Mouse (Mus musculus) splenic B cell, adult 2 months (primary cell): Measurements from ENCODE around the gene Rad23b.
"Not testable (repeated sequence)": the region's sequence is repeated elsewhere in the genome, so short reads cannot be mapped to it uniquely, and the experiment has no call there.

Experiments
- DNase-seq: peaks from one replicate; pipeline ENCODE4 v3.0.0-alpha.2; 2011; ENCODE audit warnings: low read depth, low spot score
- H3K27me3 ChIP-seq: 2 replicates; pipeline ENCODE4 v1.6.1; 2012; ENCODE audit warnings: mild to moderate bottlenecking, low read length, moderate library complexity, mixed read lengths; ENCODE audit not compliant: control insufficient read depth, poor library complexity, insufficient read depth, severe bottlenecking
- H3K36me3 ChIP-seq: 2 replicates; pipeline ENCODE4 v1.6.1; 2012; ENCODE audit warnings: mild to moderate bottlenecking, low read length, moderate library complexity, mixed read lengths; ENCODE audit not compliant: control insufficient read depth, poor library complexity, insufficient read depth, severe bottlenecking

The Rad23b gene

GRCm38 (mm10) chr4:55386768-55387167 is 36.9 kb downstream of the Rad23b start:
- Histone ChIP-seq H3K27me3 (no peaks in the 10 kb centered on the region), H3K36me3 (peaks cover 22% of the 10 kb centered on the region)
- no peak for DNase-seq

GRCm38 (mm10) chr4:55391480-55391879 is 41.6 kb downstream of the Rad23b start:
- no peak for DNase-seq
- Histone ChIP-seq H3K36me3 (peaks cover 4% of the 10 kb centered on the region; the same call in 1 of the 2 replicates), H3K27me3 (no peaks in the 10 kb centered on the region)

- Histone ChIP-seq H3K27me3 (no peaks in the 10 kb centered on the region), H3K36me3 (peaks cover 3% of the 10 kb centered on the region; the same call in 1 of the 2 replicates)
- no peak for DNase-seq
Observed at GRCm38 (mm10) chr4:55392445-55392844, 42.6 kb downstream of the Rad23b start.

GRCm38 (mm10) chr4:55397911-55398762 is 48.3 kb downstream of the Rad23b start:
- Histone ChIP-seq H3K36me3 (no peaks in the 10 kb centered on the region), H3K27me3 (no peaks in the 10 kb centered on the region)
- DNase-seq, result peak; percentile 68

- H3K36me3 ChIP-seq, result no peaks in the 10 kb centered on the region
- no peaks in the 10 kb centered on the region for H3K27me3 ChIP-seq
- DNase-seq, result no peak
Observed at GRCm38 (mm10) chr4:55398901-55399300, 49.1 kb downstream of the Rad23b start.

GRCm38 (mm10) chr4:55405329-55405728 is 55.5 kb downstream of the Rad23b start:
- no peak for DNase-seq
- H3K27me3 ChIP-seq, result no peaks in the 10 kb centered on the region
- no peaks in the 10 kb centered on the region for H3K36me3 ChIP-seq

- Histone ChIP-seq H3K36me3 (no peaks in the 10 kb centered on the region), H3K27me3 (no peaks in the 10 kb centered on the region)
- no peak for DNase-seq
Observed at GRCm38 (mm10) chr4:55406558-55406957, 56.7 kb downstream of the Rad23b start.

GRCm38 (mm10) chr4:55408081-55408480 is 58.2 kb downstream of the Rad23b start:
- H3K36me3 ChIP-seq, result no peaks in the 10 kb centered on the region
- DNase-seq, result no peak

GRCm38 (mm10) chr4:55409025-55409424 is 59.2 kb downstream of the Rad23b start:
- no peaks in the 10 kb centered on the region for H3K36me3 ChIP-seq
- no peak for DNase-seq
- no peaks in the 10 kb centered on the region for H3K27me3 ChIP-seq

More at GRCm38 (mm10) chr4:55408081-55408480, 58.2 kb downstream of the Rad23b start:
- no peaks in the 10 kb centered on the region for H3K27me3 ChIP-seq

- H3K36me3 ChIP-seq, H3K27me3 ChIP-seq, DNase-seq: not testable (repeated sequence)
Observed at GRCm38 (mm10) chr4:55409578-55410224, 59.9 kb downstream of the Rad23b start.

GRCm38 (mm10) chr4:55415864-55416263 is 66.0 kb downstream of the Rad23b start:
- DNase-seq, result no peak
- no peaks in the 10 kb centered on the region for H3K27me3 ChIP-seq
- no peaks in the 10 kb centered on the region for H3K36me3 ChIP-seq

- no peak for DNase-seq
- Histone ChIP-seq H3K27me3 (no peaks in the 10 kb centered on the region), H3K36me3 (no peaks in the 10 kb centered on the region)
Observed at GRCm38 (mm10) chr4:55426250-55426649, 76.4 kb downstream of the Rad23b start.
